Mouse (Mus musculus) gastrocnemius, postnatal 10 days (tissue): ENCODE results near the gene Ryr2. TPM values are rescaled to one million over a fixed set of nuclear protein-coding genes. Genes with fewer than 3 reads are reported as not detected.

Experiments
- DNase-seq: peaks from one replicate; pipeline ENCODE4 v3.0.0; 2021; ENCODE audit warnings: mixed read lengths
- total RNA-seq, 2 experiments: library from RNA; stranded (reverse); gene quantifications; 2 replicates each; pipeline ENCODE4 v1.2.3; 2021

Gene Ryr2
- total RNA-seq, 2 experiments from 2014 or later = 0.33 to 0.75 TPM

GRCm38 (mm10) chr13:11536851-11537250 is 569.9 kb downstream of the Ryr2 start:
- DNase-seq = no peak

DNA sequence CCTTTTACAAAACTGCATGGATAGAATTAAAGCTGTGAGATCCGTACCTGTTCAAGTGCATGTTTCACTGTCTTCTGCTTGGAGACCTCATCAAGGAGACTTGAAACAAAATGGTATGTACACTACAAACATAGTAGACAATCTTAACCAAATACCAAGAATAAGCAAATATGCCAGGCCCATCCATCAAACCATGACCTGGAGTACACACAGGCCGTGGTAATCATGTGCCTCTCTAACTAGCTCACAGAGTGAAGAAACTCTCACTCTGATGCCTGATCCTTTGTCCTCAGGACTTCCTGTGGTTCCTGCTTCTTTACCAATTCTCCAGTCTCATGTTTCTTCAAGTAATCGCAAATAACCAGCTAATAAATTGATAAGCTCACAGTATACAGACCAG is 570.9 kb downstream of the Ryr2 start:
- no peak for DNase-seq

DNA sequence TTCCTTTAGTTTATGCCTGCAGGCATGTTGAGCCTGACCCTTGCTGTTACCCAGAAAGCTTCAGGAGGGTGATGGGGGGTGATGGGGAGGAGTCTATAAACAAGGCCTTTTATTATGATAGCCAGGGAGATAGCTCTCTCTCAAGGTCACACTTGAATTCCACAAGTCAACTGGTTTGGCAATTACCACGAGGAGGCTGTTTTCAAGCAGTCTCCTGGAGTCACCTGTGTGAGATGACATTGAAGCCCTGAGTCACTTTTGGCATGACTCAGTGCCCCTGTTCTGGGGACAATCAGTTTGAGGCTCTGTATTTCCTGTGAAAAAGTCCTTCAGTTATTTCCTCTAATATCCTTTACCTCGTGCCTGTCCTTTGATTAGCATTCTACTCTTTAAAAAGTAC is 573.5 kb downstream of the Ryr2 start:
- no peak for DNase-seq

DNA sequence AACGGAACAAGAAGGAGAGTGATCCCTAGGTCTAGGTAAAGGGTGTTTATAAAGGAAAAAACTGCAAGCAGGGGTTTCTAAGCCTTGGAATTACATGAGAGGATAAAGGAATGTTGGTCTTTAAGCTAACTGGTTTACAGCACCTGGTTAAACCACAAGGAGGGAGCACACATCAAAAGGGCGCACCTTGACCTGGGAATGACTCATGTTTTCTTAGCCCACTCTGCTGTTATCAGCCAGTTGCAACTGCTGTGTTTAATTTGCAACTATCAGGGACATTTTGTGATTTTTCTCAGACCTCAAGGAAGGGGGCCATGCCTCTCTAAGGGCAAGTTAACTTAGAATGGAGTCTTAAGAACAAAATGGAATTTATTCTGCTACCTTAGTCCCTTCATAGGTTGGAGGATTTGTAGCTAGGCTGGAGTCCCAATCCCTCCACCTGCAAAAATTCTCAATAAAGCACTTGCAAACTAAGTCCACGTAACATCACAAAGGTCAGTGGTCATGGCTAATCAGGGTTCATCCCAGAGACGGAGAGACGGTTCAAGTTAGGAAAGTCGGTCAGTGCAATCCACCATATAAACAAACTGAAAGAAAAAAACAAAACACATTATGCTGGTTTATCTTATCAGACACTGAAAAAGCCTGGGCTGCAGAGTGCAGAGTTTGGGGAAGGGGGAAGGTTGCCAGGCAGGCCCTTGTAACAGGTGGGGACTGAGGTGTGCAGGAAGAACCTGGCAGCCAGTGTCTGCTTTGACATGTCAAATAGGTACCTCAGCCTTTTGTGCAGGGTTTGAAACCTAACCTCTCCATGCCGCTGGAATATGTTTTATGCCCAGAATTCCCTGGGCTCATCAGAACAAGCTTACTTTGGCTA is 574.5 kb downstream of the Ryr2 start:
- no peak for DNase-seq

DNA sequence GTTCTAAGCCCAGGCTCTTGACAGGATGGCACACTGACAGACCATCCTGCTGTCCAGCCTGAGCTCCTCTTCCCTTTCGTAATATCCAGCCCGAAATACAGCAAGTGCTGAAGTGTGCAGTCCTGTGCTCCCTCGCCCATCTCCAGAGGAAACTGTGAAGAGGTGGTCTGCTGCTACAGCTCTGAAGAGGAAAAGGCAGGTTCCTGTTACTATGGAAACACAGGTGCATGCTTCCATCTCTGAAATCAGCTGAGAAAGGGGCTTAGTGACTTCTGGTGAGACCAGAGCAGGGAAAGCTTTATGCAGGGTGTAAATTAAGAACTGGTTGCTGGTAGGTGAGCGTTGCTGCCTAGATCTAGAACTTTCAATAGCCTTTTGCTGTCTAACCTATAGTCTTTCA is 583.1 kb downstream of the Ryr2 start:
- DNase-seq = no peak

- DNase-seq = no peak
These were observed 586.0 kb downstream of the Ryr2 start for GRCm38 (mm10) chr13:11520765-11521164.

- DNase-seq = no peak
These were observed 595.1 kb downstream of the Ryr2 start for GRCm38 (mm10) chr13:11511540-11512177.

Other genes with a start within 250 kb of the Ryr2 start
- 10 to 100 TPM; 21.9 to 24.0 TPM for gene Mtr, start 151.2 kb upstream of the Ryr2 start, total RNA-seq
- gene Actn2, start 233.8 kb upstream of the Ryr2 start, total RNA-seq = 1,000 to 10,000 TPM; 1,429 to 1,530 TPM